Mouse (Mus musculus): ENCODE measurements at regions not wholly inside any gene's neighbourhood (a gene's known extent, or its start where the extent isn't known, plus 50 kb on each side); places are given as distances from the start of the nearest gene placed in this dataset.

DNA sequence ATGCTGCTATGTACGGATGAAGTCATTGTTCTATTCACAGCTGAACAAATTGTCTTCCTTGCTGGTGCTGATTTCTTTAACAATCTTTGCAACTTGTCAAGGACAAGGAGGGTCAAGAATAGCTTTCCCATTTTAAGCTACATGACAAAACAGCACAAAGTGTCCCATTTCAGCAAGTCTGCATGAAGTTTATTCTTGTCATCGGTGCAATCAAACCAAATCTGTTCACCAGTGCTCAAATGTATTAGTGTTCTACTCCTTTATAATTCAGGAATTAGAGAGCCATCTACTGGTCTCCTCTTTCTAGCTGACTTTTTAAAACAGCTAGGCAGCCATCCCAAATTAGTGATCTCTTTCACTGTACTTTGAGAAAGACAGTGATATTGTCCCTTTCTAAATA lies 1040.8 kb downstream of the Galc start:
- Histone ChIP-seq H3K4me1 (ENCODE audit: control insufficient read depth, insufficient read depth, low read length) (no peaks in the 10 kb centered on the region), H3K9me3 (replicated peaks; ENCODE audit: control insufficient read depth, low read length) (no peaks in the 10 kb centered on the region), H3K9ac (ENCODE audit: low read length) (no peak overlapping the region), H3K4me2 (ENCODE audit: low read depth, low read length) (no peak overlapping the region), H3K27me3 (ENCODE audit: control insufficient read depth, insufficient read depth, low read length) (no peaks in the 10 kb centered on the region), H3K4me3 (replicated peaks; ENCODE audit: low read length) (no peak overlapping the region), H3K27ac (ENCODE audit: low read length) (no peak overlapping the region), H3K36me3 (ENCODE audit: control insufficient read depth, insufficient read depth, low read length) (no peaks in the 10 kb centered on the region)
- 56% methylated on average over 2 of the region's 2 CpGs for WGBS
- no peak for ATAC-seq (ENCODE audit: insufficient read depth, low FRiP score)

- WGBS: 58% methylated on average over 7 of the region's 7 CpGs
- ATAC-seq (ENCODE audit: insufficient read depth, low FRiP score): no peak
- Histone ChIP-seq H3K4me2 (ENCODE audit: low read depth, low read length) (no peak overlapping the region), H3K4me1 (ENCODE audit: control insufficient read depth, insufficient read depth, low read length) (no peaks in the 10 kb centered on the region), H3K9ac (ENCODE audit: low read length) (no peak overlapping the region), H3K9me3 (replicated peaks; ENCODE audit: control insufficient read depth, low read length) (no peaks in the 10 kb centered on the region), H3K27ac (ENCODE audit: low read length) (no peak overlapping the region), H3K27me3 (ENCODE audit: control insufficient read depth, insufficient read depth, low read length) (no peaks in the 10 kb centered on the region), H3K4me3 (replicated peaks; ENCODE audit: low read length) (no peak overlapping the region), H3K36me3 (ENCODE audit: control insufficient read depth, insufficient read depth, low read length) (no peaks in the 10 kb centered on the region)
Observed at GRCm38 (mm10) chr12:97217608-97218007, 1041.7 kb downstream of the Galc start.

- no peak overlapping the region for H3K4me3 ChIP-seq (replicated peaks; ENCODE audit: low read length)
- no peaks in the 10 kb centered on the region for H3K9me3 ChIP-seq (replicated peaks; ENCODE audit: control insufficient read depth, low read length)
- H3K27ac ChIP-seq (ENCODE audit: low read length): no peak overlapping the region
- no peak overlapping the region for H3K9ac ChIP-seq (ENCODE audit: low read length)
- H3K4me2 ChIP-seq (ENCODE audit: low read depth, low read length): no peak overlapping the region
- H3K36me3 ChIP-seq (ENCODE audit: control insufficient read depth, insufficient read depth, low read length): no peaks in the 10 kb centered on the region
- no peaks in the 10 kb centered on the region for H3K27me3 ChIP-seq (ENCODE audit: control insufficient read depth, insufficient read depth, low read length)
- ATAC-seq (ENCODE audit: insufficient read depth, low FRiP score): no peak
- WGBS: 38% methylated on average over 3 of the region's 3 CpGs
- peaks cover 4% of the 10 kb centered on the region; the same call in 1 of the 2 replicates for H3K4me1 ChIP-seq (ENCODE audit: control insufficient read depth, insufficient read depth, low read length)
Observed at GRCm38 (mm10) chr12:97203636-97204389, 1055.4 kb downstream of the Galc start.

- Histone ChIP-seq H3K9me3 (replicated peaks; ENCODE audit: control insufficient read depth, low read length) (no peaks in the 10 kb centered on the region), H3K9ac (ENCODE audit: low read length) (no peak overlapping the region), H3K4me3 (replicated peaks; ENCODE audit: low read length) (no peak overlapping the region), H3K4me2 (ENCODE audit: low read depth, low read length) (no peak overlapping the region), H3K36me3 (ENCODE audit: control insufficient read depth, insufficient read depth, low read length) (no peaks in the 10 kb centered on the region), H3K27me3 (ENCODE audit: control insufficient read depth, insufficient read depth, low read length) (no peaks in the 10 kb centered on the region), H3K27ac (ENCODE audit: low read length) (no peak overlapping the region), H3K4me1 (ENCODE audit: control insufficient read depth, insufficient read depth, low read length) (no peaks in the 10 kb centered on the region)
- no peak for ATAC-seq (ENCODE audit: insufficient read depth, low FRiP score)
Observed at GRCm38 (mm10) chr12:97161853-97162252, 1097.4 kb downstream of the Galc start.

GRCm38 (mm10) chr12:97161429-97161828 lies 1097.8 kb downstream of the Galc start:
- no peak for ATAC-seq (ENCODE audit: insufficient read depth, low FRiP score)
- H3K4me3 ChIP-seq (replicated peaks; ENCODE audit: low read length): no peak overlapping the region

DNA sequence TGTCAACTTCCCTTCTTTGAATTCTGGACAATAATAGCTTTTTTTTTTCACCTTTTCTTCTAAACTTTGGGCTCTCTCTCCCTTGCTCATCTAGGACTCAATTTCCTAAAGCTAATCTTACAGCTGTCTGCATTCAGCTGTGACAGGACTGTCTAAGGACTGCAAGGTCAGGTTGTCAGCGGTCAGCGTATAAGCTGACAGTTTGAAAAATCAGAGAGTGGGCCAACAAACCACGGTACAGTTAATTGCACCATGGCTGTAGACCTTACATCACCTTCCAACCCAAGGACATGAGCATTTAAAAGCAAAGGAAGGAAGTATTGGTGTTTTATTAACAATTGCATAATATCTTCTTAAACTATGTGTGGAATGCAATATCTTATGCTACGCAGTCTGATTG lies 1100.9 kb downstream of the Galc start:
- 52% methylated on average over 4 of the region's 4 CpGs for WGBS

More at GRCm38 (mm10) chr12:97161429-97161828, 1097.8 kb downstream of the Galc start:
- Histone ChIP-seq H3K9ac (ENCODE audit: low read length) (no peak overlapping the region), H3K36me3 (ENCODE audit: control insufficient read depth, insufficient read depth, low read length) (no peaks in the 10 kb centered on the region), H3K9me3 (replicated peaks; ENCODE audit: control insufficient read depth, low read length) (no peaks in the 10 kb centered on the region), H3K27ac (ENCODE audit: low read length) (no peak overlapping the region), H3K27me3 (ENCODE audit: control insufficient read depth, insufficient read depth, low read length) (no peaks in the 10 kb centered on the region), H3K4me2 (ENCODE audit: low read depth, low read length) (no peak overlapping the region), H3K4me1 (ENCODE audit: control insufficient read depth, insufficient read depth, low read length) (no peaks in the 10 kb centered on the region)
- WGBS: 59% methylated on average over 9 of the region's 9 CpGs

DNA sequence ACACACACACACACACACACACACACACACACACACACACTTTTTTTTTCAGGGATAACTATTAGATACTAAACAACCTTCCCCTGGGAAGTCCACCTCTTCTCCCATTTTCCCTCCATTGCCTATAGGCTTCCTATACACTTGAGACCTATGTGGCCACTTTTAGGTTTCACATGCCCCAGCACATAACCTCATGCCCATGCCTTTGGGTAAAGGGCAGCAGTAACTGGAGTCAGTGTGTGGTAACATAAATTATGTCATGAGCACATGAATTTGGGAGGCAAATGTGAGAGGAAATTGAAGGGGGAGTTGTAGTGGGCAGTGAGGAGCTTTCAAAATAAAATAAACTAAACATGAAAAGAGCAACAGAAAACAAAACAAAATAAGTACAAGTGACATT lies 1101.5 kb downstream of the Galc start:
- Histone ChIP-seq H3K9me3 (replicated peaks; ENCODE audit: control insufficient read depth, low read length) (no peaks in the 10 kb centered on the region), H3K4me1 (ENCODE audit: control insufficient read depth, insufficient read depth, low read length) (no peaks in the 10 kb centered on the region), H3K27me3 (ENCODE audit: control insufficient read depth, insufficient read depth, low read length) (no peaks in the 10 kb centered on the region), H3K4me3 (replicated peaks; ENCODE audit: low read length) (no peak overlapping the region), H3K9ac (ENCODE audit: low read length) (no peak overlapping the region), H3K27ac (ENCODE audit: low read length) (no peak overlapping the region), H3K4me2 (ENCODE audit: low read depth, low read length) (no peak overlapping the region), H3K36me3 (ENCODE audit: control insufficient read depth, insufficient read depth, low read length) (no peaks in the 10 kb centered on the region)
- no peak for ATAC-seq (ENCODE audit: insufficient read depth, low FRiP score)

More for the DNA sequence above, 1100.9 kb downstream of the Galc start:
- no peak overlapping the region for H3K27ac ChIP-seq (ENCODE audit: low read length)
- no peak overlapping the region for H3K9ac ChIP-seq (ENCODE audit: low read length)
- H3K4me2 ChIP-seq (ENCODE audit: low read depth, low read length): no peak overlapping the region
- H3K36me3 ChIP-seq (ENCODE audit: control insufficient read depth, insufficient read depth, low read length): no peaks in the 10 kb centered on the region
- no peak for ATAC-seq (ENCODE audit: insufficient read depth, low FRiP score)
- H3K4me3 ChIP-seq (replicated peaks; ENCODE audit: low read length): no peak overlapping the region
- H3K4me1 ChIP-seq (ENCODE audit: control insufficient read depth, insufficient read depth, low read length): no peaks in the 10 kb centered on the region
- no peaks in the 10 kb centered on the region for H3K9me3 ChIP-seq (replicated peaks; ENCODE audit: control insufficient read depth, low read length)
- no peaks in the 10 kb centered on the region for H3K27me3 ChIP-seq (ENCODE audit: control insufficient read depth, insufficient read depth, low read length)

DNA sequence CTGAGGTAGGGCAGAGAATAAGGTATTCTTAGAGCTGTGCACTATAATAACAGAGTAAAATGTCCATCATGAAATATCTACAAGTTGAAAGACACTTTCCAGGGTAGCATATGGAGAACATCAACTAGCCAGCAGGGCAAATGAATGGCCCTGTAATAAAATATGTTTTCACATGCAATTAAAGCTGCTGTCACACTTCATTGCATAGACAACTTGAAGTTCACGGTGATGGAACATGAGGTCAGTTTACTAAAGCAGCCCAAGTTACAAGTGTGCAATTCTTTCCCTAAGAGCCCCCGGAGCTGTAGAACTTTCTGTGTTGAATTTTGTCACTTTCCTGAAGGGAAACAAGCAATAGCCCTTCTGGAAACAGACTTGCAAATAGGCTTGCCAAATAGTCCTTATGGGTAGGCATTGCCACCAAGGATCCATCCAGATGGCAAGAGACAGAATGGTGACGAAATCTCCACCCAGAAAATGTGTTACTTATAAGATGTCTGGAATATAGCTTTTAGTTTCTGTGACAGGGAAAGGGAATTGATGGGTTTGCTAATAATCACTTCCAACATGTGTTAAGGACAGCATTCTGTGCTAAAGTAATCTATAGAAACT lies 1102.7 kb downstream of the Galc start:
- H3K4me1 ChIP-seq (ENCODE audit: control insufficient read depth, insufficient read depth, low read length): no peaks in the 10 kb centered on the region
- 55% methylated on average over 3 of the region's 3 CpGs for WGBS
- H3K27ac ChIP-seq (ENCODE audit: low read length): no peak overlapping the region
- H3K27me3 ChIP-seq (ENCODE audit: control insufficient read depth, insufficient read depth, low read length): no peaks in the 10 kb centered on the region
- no peak overlapping the region for H3K9ac ChIP-seq (ENCODE audit: low read length)
- ATAC-seq (ENCODE audit: insufficient read depth, low FRiP score): no peak
- H3K9me3 ChIP-seq (replicated peaks; ENCODE audit: control insufficient read depth, low read length): no peaks in the 10 kb centered on the region
- H3K4me3 ChIP-seq (replicated peaks; ENCODE audit: low read length): no peak overlapping the region
- H3K4me2 ChIP-seq (ENCODE audit: low read depth, low read length): no peak overlapping the region
- no peaks in the 10 kb centered on the region for H3K36me3 ChIP-seq (ENCODE audit: control insufficient read depth, insufficient read depth, low read length)

DNA sequence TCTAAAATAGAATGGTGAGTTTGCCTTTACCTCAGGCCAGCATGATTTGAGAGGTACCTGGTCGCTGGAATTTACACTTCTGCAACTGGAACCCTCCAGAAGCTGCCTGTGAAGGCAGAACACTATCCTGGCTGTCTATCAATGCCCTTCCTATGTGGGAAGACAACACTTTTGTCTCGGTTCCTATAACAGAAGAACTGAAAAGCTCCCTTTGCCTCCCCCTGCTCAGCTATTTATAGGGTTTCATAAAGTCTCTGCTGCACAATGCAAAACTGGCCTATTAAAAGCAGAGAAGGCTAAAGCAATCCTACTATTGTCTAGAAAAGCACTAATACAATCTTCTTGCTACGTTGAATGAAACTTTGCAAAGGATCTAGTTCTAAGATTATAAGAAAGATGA lies 1116.5 kb downstream of the Galc start:
- H3K36me3 ChIP-seq (ENCODE audit: control insufficient read depth, insufficient read depth, low read length): no peaks in the 10 kb centered on the region
- H3K9me3 ChIP-seq (replicated peaks; ENCODE audit: control insufficient read depth, low read length): no peaks in the 10 kb centered on the region
- H3K4me1 ChIP-seq (ENCODE audit: control insufficient read depth, insufficient read depth, low read length): no peaks in the 10 kb centered on the region
- H3K27me3 ChIP-seq (ENCODE audit: control insufficient read depth, insufficient read depth, low read length): no peaks in the 10 kb centered on the region
- WGBS: 65% methylated on average over 3 of the region's 3 CpGs
- ATAC-seq (ENCODE audit: insufficient read depth, low FRiP score): no peak
- no peak overlapping the region for H3K4me3 ChIP-seq (replicated peaks; ENCODE audit: low read length)
- H3K27ac ChIP-seq (ENCODE audit: low read length): no peak overlapping the region
- no peak overlapping the region for H3K9ac ChIP-seq (ENCODE audit: low read length)
- H3K4me2 ChIP-seq (ENCODE audit: low read depth, low read length): no peak overlapping the region

Data from stomach, embryonic 16.5 days (tissue).